Mouse (Mus musculus): ENCODE measurements around the gene Fpr1. TPM values are rescaled to one million over a fixed set of nuclear protein-coding genes. Genes with fewer than 3 reads are reported as not detected.

The Fpr1 gene
- total and polyA plus RNA-seq, 2 experiments from 2014 or later, result 0.53 TPM; not detected in 1

GRCm38 (mm10) chr17:17834896-17835295 lies 48.8 kb downstream of the Fpr1 start:
- Histone ChIP-seq H3K9me3 (replicated peaks; ENCODE audit: control insufficient read depth, low read length) (no peaks in the 10 kb centered on the region), H3K4me3 (ENCODE audit: low read depth, low read length) (no peak overlapping the region), H3K4me2 (ENCODE audit: low read depth, low read length) (no peak overlapping the region), H3K4me1 (ENCODE audit: control insufficient read depth, insufficient read depth) (peaks cover 25% of the 10 kb centered on the region; the same call in 1 of the 2 replicates), H3K9ac (replicated peaks; ENCODE audit: low read depth, low read length) (no peak overlapping the region), H3K27me3 (ENCODE audit: control insufficient read depth, insufficient read depth, low read length) (no peaks in the 10 kb centered on the region), H3K27ac (ENCODE audit: low read depth) (no peak overlapping the region), H3K36me3 (replicated peaks; ENCODE audit: control insufficient read depth, insufficient read depth, low read length) (peaks cover 3% of the 10 kb centered on the region; the same call in 1 of the 2 replicates)
- 3% methylated on average over 1 of the region's 1 CpGs for WGBS
- ATAC-seq (ENCODE audit: insufficient read depth, low read depth), result no peak
- DNase-seq (ENCODE audit: low spot score), result no peak
- no peak for TF ChIP-seq EP300 (IDR thresholded peaks at IDR 0.05; ENCODE audit: low read depth)
- TF ChIP-seq CTCF (IDR thresholded peaks at IDR 0.05; ENCODE audit: low read depth), result no peak

GRCm38 (mm10) chr17:17830731-17831130 lies 53.0 kb downstream of the Fpr1 start:
- no peaks in the 10 kb centered on the region for H3K9me3 ChIP-seq (replicated peaks; ENCODE audit: control insufficient read depth, low read length)
- H3K4me3 ChIP-seq (ENCODE audit: low read depth, low read length), result no peak overlapping the region
- peaks cover 26% of the 10 kb centered on the region; the same call in 1 of the 2 replicates for H3K4me1 ChIP-seq (ENCODE audit: control insufficient read depth, insufficient read depth)
- no peak for TF ChIP-seq CTCF (IDR thresholded peaks at IDR 0.05; ENCODE audit: low read depth)
- TF ChIP-seq EP300 (IDR thresholded peaks at IDR 0.05; ENCODE audit: low read depth), result no peak
- DNase-seq (ENCODE audit: low spot score) (no peak), ATAC-seq (ENCODE audit: insufficient read depth, low read depth) (no peak)
- H3K4me2 ChIP-seq (ENCODE audit: low read depth, low read length), result no peak overlapping the region
- H3K27me3 ChIP-seq (ENCODE audit: control insufficient read depth, insufficient read depth, low read length), result no peaks in the 10 kb centered on the region
- peaks cover 3% of the 10 kb centered on the region; the same call in 1 of the 2 replicates for H3K36me3 ChIP-seq (replicated peaks; ENCODE audit: control insufficient read depth, insufficient read depth, low read length)
- H3K27ac ChIP-seq (ENCODE audit: low read depth), result 0 out of 2 replicates have a peak overlapping the region, but pooled peaks have one; percentile 21
- 73% methylated on average over 7 of the region's 7 CpGs for WGBS
- H3K9ac ChIP-seq (replicated peaks; ENCODE audit: low read depth, low read length), result no peak overlapping the region

- peak overlapping the region; percentile 98 for H3K4me3 ChIP-seq (ENCODE audit: low read depth, low read length)
- 61% methylated on average over 23 of the region's 23 CpGs for WGBS
- peaks cover 3% of the 10 kb centered on the region; the same call in 1 of the 2 replicates for H3K36me3 ChIP-seq (replicated peaks; ENCODE audit: control insufficient read depth, insufficient read depth, low read length)
- H3K27ac ChIP-seq (ENCODE audit: low read depth), result peak overlapping the region; percentile 99
- no peak for DNase-seq (ENCODE audit: low spot score)
- H3K9ac ChIP-seq (replicated peaks; ENCODE audit: low read depth, low read length), result 0 out of 2 replicates have a peak overlapping the region, but pooled peaks have one; percentile 91
- peaks cover 26% of the 10 kb centered on the region; the same call in 1 of the 2 replicates for H3K4me1 ChIP-seq (ENCODE audit: control insufficient read depth, insufficient read depth)
- no peak for ATAC-seq (ENCODE audit: insufficient read depth, low read depth)
- H3K4me2 ChIP-seq (ENCODE audit: low read depth, low read length), result peak overlapping the region; percentile 93
- H3K9me3 ChIP-seq (replicated peaks; ENCODE audit: control insufficient read depth, low read length), result no peaks in the 10 kb centered on the region
- H3K27me3 ChIP-seq (ENCODE audit: control insufficient read depth, insufficient read depth, low read length), result no peaks in the 10 kb centered on the region
- TF ChIP-seq CTCF (IDR thresholded peaks at IDR 0.05; ENCODE audit: low read depth) (no peak), EP300 (IDR thresholded peaks at IDR 0.05; ENCODE audit: low read depth) (no peak)
These were observed 53.8 kb downstream of the Fpr1 start for GRCm38 (mm10) chr17:17829816-17830535.

- 4% methylated on average over 6 of the region's 6 CpGs for WGBS
- Histone ChIP-seq H3K4me3 (ENCODE audit: low read depth, low read length) (peak overlapping the region; percentile 98), H3K9ac (replicated peaks; ENCODE audit: low read depth, low read length) (peak overlapping the region; percentile 91), H3K4me2 (ENCODE audit: low read depth, low read length) (peak overlapping the region; percentile 93), H3K4me1 (ENCODE audit: control insufficient read depth, insufficient read depth) (peaks cover 22% of the 10 kb centered on the region; the same call in 1 of the 2 replicates), H3K27me3 (ENCODE audit: control insufficient read depth, insufficient read depth, low read length) (no peaks in the 10 kb centered on the region), H3K36me3 (replicated peaks; ENCODE audit: control insufficient read depth, insufficient read depth, low read length) (peaks cover 3% of the 10 kb centered on the region; the same call in 1 of the 2 replicates), H3K27ac (ENCODE audit: low read depth) (peak overlapping the region; percentile 99), H3K9me3 (replicated peaks; ENCODE audit: control insufficient read depth, low read length) (no peaks in the 10 kb centered on the region)
- DNase-seq (ENCODE audit: low spot score) (no peak), ATAC-seq (ENCODE audit: insufficient read depth, low read depth) (no peak)
- no peak for TF ChIP-seq CTCF (IDR thresholded peaks at IDR 0.05; ENCODE audit: low read depth)
- TF ChIP-seq EP300 (IDR thresholded peaks at IDR 0.05; ENCODE audit: low read depth), result no peak
These were observed 54.5 kb downstream of the Fpr1 start for GRCm38 (mm10) chr17:17829052-17829785.

- peak overlapping the region; percentile 99 for H3K27ac ChIP-seq (ENCODE audit: low read depth)
- H3K27me3 ChIP-seq (ENCODE audit: control insufficient read depth, insufficient read depth, low read length), result no peaks in the 10 kb centered on the region
- peaks cover 22% of the 10 kb centered on the region; the same call in 1 of the 2 replicates for H3K4me1 ChIP-seq (ENCODE audit: control insufficient read depth, insufficient read depth)
- H3K36me3 ChIP-seq (replicated peaks; ENCODE audit: control insufficient read depth, insufficient read depth, low read length), result peaks cover 3% of the 10 kb centered on the region; the same call in 1 of the 2 replicates
- peak overlapping the region; percentile 91 for H3K9ac ChIP-seq (replicated peaks; ENCODE audit: low read depth, low read length)
- H3K4me3 ChIP-seq (ENCODE audit: low read depth, low read length), result peak overlapping the region; percentile 98
- TF ChIP-seq EP300 (IDR thresholded peaks at IDR 0.05; ENCODE audit: low read depth), result no peak
- no peak for TF ChIP-seq CTCF (IDR thresholded peaks at IDR 0.05; ENCODE audit: low read depth)
- no peaks in the 10 kb centered on the region for H3K9me3 ChIP-seq (replicated peaks; ENCODE audit: control insufficient read depth, low read length)
- peak; percentile 30 for ATAC-seq (ENCODE audit: insufficient read depth, low read depth)
- peak; percentile 68 for DNase-seq (ENCODE audit: low spot score)
- H3K4me2 ChIP-seq (ENCODE audit: low read depth, low read length), result peak overlapping the region; percentile 93
- 0% methylated on average over 14 of the region's 15 CpGs for WGBS
These were observed 55.4 kb downstream of the Fpr1 start for GRCm38 (mm10) chr17:17828191-17828981.

Data from heart, postnatal 0 days (tissue).